Comparison of ENCODE assay signal across 35 mouse cellular contexts in the genomic region with DNA sequence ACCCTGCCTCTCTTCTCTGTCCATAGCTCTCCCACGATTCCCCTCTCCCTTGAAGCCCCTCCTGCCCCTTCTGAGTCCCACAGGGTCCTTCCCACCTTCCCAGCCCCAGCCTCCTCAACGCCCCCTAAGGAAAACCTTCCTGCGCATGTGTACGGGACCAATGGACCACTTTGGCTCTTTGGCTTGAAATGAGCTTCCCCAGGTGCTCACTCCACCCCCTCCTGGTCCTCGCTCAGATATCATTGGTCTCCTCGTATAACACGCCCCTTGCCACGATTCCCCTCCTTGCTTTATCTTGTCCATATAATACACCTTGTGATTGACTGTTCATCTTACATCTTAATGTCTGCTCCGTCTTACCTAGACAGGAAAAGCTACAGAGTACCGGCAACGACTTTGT.
"Had no signal": no experiment of that assay in that cellular context is flagged by ENCODE, and none has a peak within 500 bp of the region (broad histone marks: within the 10 kb centered on the region; RNA-seq: fewer than 3 reads in every experiment).

No protein-coding gene starts in this region.

- ATAC-seq: hindbrain, embryonic 16.5 days; hindbrain, postnatal 0 days; inflammation-experienced regulatory T-cells, adult 6 months; intestine, embryonic 15.5 days; intestine, embryonic 16.5 days; intestine, postnatal 0 days had no signal

- H3K9me3 ChIP-seq: heart, embryonic 10.5 days; heart, embryonic 12.5 days; heart, embryonic 13.5 days; heart, embryonic 15.5 days; hindbrain, embryonic 10.5 days; hindbrain, embryonic 12.5 days; hindbrain, embryonic 13.5 days; hindbrain, embryonic 15.5 days; intestine, embryonic 15.5 days; kidney, embryonic 15.5 days had no signal

- DNase-seq: heart, postnatal 10 days; heart, postnatal 14 days; heart, postnatal 36 days; heart, postnatal 4 days; kidney, adult 11 months; kidney, adult 18-20 months; kidney, adult 2 months; kidney, adult 8-10 months; kidney, adult 9 months; kidney, postnatal 10 days; kidney, postnatal 14 days; kidney, postnatal 25 days; kidney, postnatal 36 days; kidney, postnatal 4 days; layer of hippocampus, adult 9-11 months; layer of hippocampus, postnatal 36 days had no signal

- H3K9ac ChIP-seq: heart, embryonic 12.5 days; heart, embryonic 13.5 days; heart, embryonic 15.5 days; hindbrain, embryonic 12.5 days; hindbrain, embryonic 13.5 days; hindbrain, embryonic 14.5 days; hindbrain, embryonic 15.5 days; intestine, embryonic 15.5 days; kidney, embryonic 15.5 days had no signal

- H3K36me3 ChIP-seq: heart, embryonic 10.5 days; heart, embryonic 12.5 days; heart, embryonic 13.5 days; heart, embryonic 15.5 days; hindbrain, embryonic 10.5 days; hindbrain, embryonic 12.5 days; hindbrain, embryonic 15.5 days; intestine, embryonic 15.5 days; kidney, embryonic 15.5 days had no signal

- H3K4me2 ChIP-seq: heart, embryonic 11.5 days; heart, embryonic 12.5 days; heart, embryonic 13.5 days; heart, embryonic 15.5 days; hindbrain, embryonic 12.5 days; hindbrain, embryonic 13.5 days; hindbrain, embryonic 14.5 days; hindbrain, embryonic 15.5 days; intestine, embryonic 15.5 days; kidney, embryonic 15.5 days had no signal

- H3K27me3 ChIP-seq: heart, embryonic 15.5 days; hindbrain, embryonic 12.5 days; hindbrain, embryonic 15.5 days; intestine, embryonic 15.5 days; kidney, embryonic 15.5 days had no signal

- H3K4me1 ChIP-seq: heart, embryonic 12.5 days; heart, embryonic 13.5 days; heart, embryonic 15.5 days; hindbrain, embryonic 12.5 days; hindbrain, embryonic 13.5 days; hindbrain, embryonic 15.5 days; intestine, embryonic 15.5 days; kidney, embryonic 15.5 days had no signal

- H3K4me3 ChIP-seq: heart, embryonic 10.5 days; heart, embryonic 12.5 days; heart, embryonic 13.5 days; heart, embryonic 15.5 days; hindbrain, embryonic 10.5 days; hindbrain, embryonic 12.5 days; hindbrain, embryonic 13.5 days; hindbrain, embryonic 15.5 days; intestine, embryonic 15.5 days; kidney, embryonic 15.5 days; layer of hippocampus, adult 2 months had no signal

- H3K27ac ChIP-seq: heart, embryonic 10.5 days; heart, embryonic 13.5 days; heart, embryonic 15.5 days; hindbrain, embryonic 10.5 days; hindbrain, embryonic 12.5 days; hindbrain, embryonic 13.5 days; hindbrain, embryonic 14.5 days; hindbrain, embryonic 15.5 days; hindbrain, postnatal 0 days; intestine, embryonic 15.5 days; kidney, embryonic 15.5 days; kidney, postnatal 0 days; layer of hippocampus, adult 2 months had no signal
